Mouse (Mus musculus): Measurements from ENCODE around the gene Nat10.

- no peak for TF ChIP-seq GATA1 (IDR thresholded peaks at IDR 0.05; ENCODE audit: borderline replicate concordance, low read length)
- TF ChIP-seq CTCF (IDR thresholded peaks at IDR 0.05; ENCODE audit: low read depth, low read length), result no peak
- no peak for TF ChIP-seq TAL1 (conservative IDR thresholded peaks at IDR 0.05; ENCODE audit: low read depth, low read length)
- no peak for TF ChIP-seq POLR2AphosphoS5 (IDR thresholded peaks at IDR 0.05; ENCODE audit: insufficient replicate concordance, low read depth, low read length)
- no peak for TF ChIP-seq GATA2 (IDR thresholded peaks at IDR 0.05; ENCODE audit: borderline replicate concordance, low read depth, low read length)
These were observed 70.6 kb downstream of the Nat10 start for GRCm38 (mm10) chr2:103690425-103690824.
